Mouse (Mus musculus): ENCODE measurements at regions not wholly inside any gene's neighbourhood (a gene's known extent, or its start where the extent isn't known, plus 50 kb on each side); places are given as distances from the start of the nearest gene placed in this dataset.

DNA sequence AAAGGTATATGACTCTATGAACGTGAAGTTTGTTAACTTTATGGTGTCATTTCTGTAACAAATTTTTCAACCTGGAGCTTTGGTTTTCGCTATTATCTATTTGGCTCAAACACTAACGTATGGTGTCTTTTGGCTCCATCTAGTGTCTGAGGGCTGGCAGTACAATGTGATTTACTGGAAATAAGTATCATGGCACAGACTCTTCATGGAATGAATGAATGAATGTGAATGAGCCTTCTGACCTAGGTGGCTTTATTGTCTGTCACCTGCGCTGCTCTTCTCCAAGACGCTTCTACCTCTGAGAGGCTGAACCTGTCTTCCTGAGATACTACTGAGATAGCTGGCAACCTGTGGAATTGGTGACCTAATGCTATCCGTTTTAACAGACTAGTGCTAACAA, 87.1 kb downstream of the Gm9733 start:
- Histone ChIP-seq H3K9ac (replicated peaks) (no peak overlapping the region), H3K9me3 (no peaks in the 10 kb centered on the region), H3K27me3 (no peaks in the 10 kb centered on the region), H3K4me3 (replicated peaks) (no peak overlapping the region), H3K36me3 (no peaks in the 10 kb centered on the region), H3K4me2 (no peak overlapping the region), H3K4me1 (replicated peaks) (no peaks in the 10 kb centered on the region), H3K27ac (no peak overlapping the region)
- 28% methylated on average over 6 of the region's 6 CpGs for WGBS
- no peak for ATAC-seq (ENCODE audit: insufficient number of reproducible peaks, insufficient read depth, low FRiP score, low TSS enrichment, low read depth)
